Mouse (Mus musculus) E14TG2a.4 (cell line): ENCODE measurements at regions not wholly inside any gene's neighbourhood (a gene's known extent, or its start where the extent isn't known, plus 50 kb on each side); places are given as distances from the start of the nearest gene placed in this dataset.

Source experiments
- H3K27me3 ChIP-seq: 2 replicates; pipeline ENCODE4 v1.6.1; 2014; ENCODE audit warnings: low read length, control low read depth; ENCODE audit not compliant: insufficient read depth
- H3K36me3 ChIP-seq: 2 replicates; pipeline ENCODE4 v1.6.1; 2014; ENCODE audit warnings: low read length, control low read depth; ENCODE audit not compliant: insufficient read depth
- H3K4me1 ChIP-seq: replicated peaks from 2 replicates; pipeline ENCODE4 v1.6.1; 2014; ENCODE audit warnings: low read depth, low read length, control low read depth
- H3K4me3 ChIP-seq: replicated peaks from 2 replicates; pipeline ENCODE4 v1.5.1; 2014; ENCODE audit warnings: mild to moderate bottlenecking, low read length
- H3K9me3 ChIP-seq: 2 replicates; pipeline ENCODE4 v1.6.1; 2014; ENCODE audit warnings: low read length, control low read depth
- CTCF ChIP-seq: conservative IDR thresholded peaks from 2 replicates; pipeline ENCODE4 v1.5.1; 2014; ENCODE audit warnings: low read length
- NANOG ChIP-seq: IDR thresholded peaks from 2 replicates; pipeline ENCODE4 v1.6.1; 2014; ENCODE audit warnings: borderline replicate concordance, low read length, mixed read lengths
- POU5F1 ChIP-seq: IDR thresholded peaks from 2 replicates; pipeline ENCODE4 v1.6.1; 2014; ENCODE audit warnings: low read length, borderline replicate concordance

GRCm38 (mm10) chr9:116243775-116244618 is 68.8 kb upstream of the Tgfbr2 start:
- TF ChIP-seq POU5F1 (no peak), CTCF (no peak), NANOG (no peak)
- H3K9me3 ChIP-seq = 0 out of 2 replicates have a peak, but pooled peaks cover 8% of the 10 kb centered on the region
- H3K4me3 ChIP-seq = no peak overlapping the region

GRCm38 (mm10) chr9:116241933-116242526 is 66.9 kb upstream of the Tgfbr2 start:
- Histone ChIP-seq H3K27me3 (peaks cover 4% of the 10 kb centered on the region; the same call in 1 of the 2 replicates), H3K4me1 (peaks cover 43% of the 10 kb centered on the region), H3K4me3 (no peak overlapping the region), H3K9me3 (0 out of 2 replicates have a peak, but pooled peaks cover 8% of the 10 kb centered on the region), H3K36me3 (no peaks in the 10 kb centered on the region)
- TF ChIP-seq CTCF (no peak), NANOG (no peak), POU5F1 (no peak)

More at GRCm38 (mm10) chr9:116243775-116244618, 68.8 kb upstream of the Tgfbr2 start:
- Histone ChIP-seq H3K27me3 (peaks cover 4% of the 10 kb centered on the region; the same call in 1 of the 2 replicates), H3K36me3 (no peaks in the 10 kb centered on the region), H3K4me1 (peaks cover 43% of the 10 kb centered on the region)

GRCm38 (mm10) chr9:116241290-116241689 is 66.1 kb upstream of the Tgfbr2 start:
- 0 out of 2 replicates have a peak, but pooled peaks cover 8% of the 10 kb centered on the region for H3K9me3 ChIP-seq
- H3K4me3 ChIP-seq = no peak overlapping the region
- TF ChIP-seq CTCF (no peak), NANOG (no peak), POU5F1 (no peak)
- peaks cover 4% of the 10 kb centered on the region; the same call in 1 of the 2 replicates for H3K27me3 ChIP-seq
- H3K36me3 ChIP-seq = no peaks in the 10 kb centered on the region
- peaks cover 43% of the 10 kb centered on the region for H3K4me1 ChIP-seq

DNA sequence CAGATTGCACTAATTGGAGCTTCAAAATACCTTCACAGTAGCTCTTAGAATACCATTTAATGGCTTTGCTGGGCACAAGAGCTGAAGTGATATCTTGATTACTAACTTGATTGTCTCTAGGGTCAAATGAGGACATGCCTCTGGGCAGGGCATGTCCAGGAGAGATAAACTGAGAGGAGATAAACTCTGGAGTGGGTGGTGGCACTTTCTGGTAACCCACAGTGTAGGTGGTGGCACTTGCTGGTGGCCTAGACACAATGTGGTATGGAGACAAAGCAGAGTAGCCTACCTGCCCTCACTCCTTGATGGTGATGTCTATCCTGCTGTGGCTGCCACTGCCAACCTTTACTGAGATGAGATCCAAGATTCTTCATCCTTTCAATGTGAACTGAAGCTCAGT is 61.7 kb upstream of the Tgfbr2 start:
- peaks cover 29% of the 10 kb centered on the region for H3K4me1 ChIP-seq
- TF ChIP-seq CTCF = no peak
- TF ChIP-seq POU5F1 = no peak
- TF ChIP-seq NANOG = no peak

GRCm38 (mm10) chr9:116234170-116234569 is 59.0 kb upstream of the Tgfbr2 start:
- TF ChIP-seq NANOG (no peak), POU5F1 (no peak), CTCF (no peak)
- peaks cover 6% of the 10 kb centered on the region for H3K4me1 ChIP-seq
- no peaks in the 10 kb centered on the region for H3K9me3 ChIP-seq
- no peak overlapping the region for H3K4me3 ChIP-seq
- H3K27me3 ChIP-seq = no peaks in the 10 kb centered on the region
- H3K36me3 ChIP-seq = no peaks in the 10 kb centered on the region

More for the DNA sequence above, 61.7 kb upstream of the Tgfbr2 start:
- Histone ChIP-seq H3K36me3 (no peaks in the 10 kb centered on the region), H3K9me3 (no peaks in the 10 kb centered on the region), H3K27me3 (no peaks in the 10 kb centered on the region), H3K4me3 (no peak overlapping the region)

DNA sequence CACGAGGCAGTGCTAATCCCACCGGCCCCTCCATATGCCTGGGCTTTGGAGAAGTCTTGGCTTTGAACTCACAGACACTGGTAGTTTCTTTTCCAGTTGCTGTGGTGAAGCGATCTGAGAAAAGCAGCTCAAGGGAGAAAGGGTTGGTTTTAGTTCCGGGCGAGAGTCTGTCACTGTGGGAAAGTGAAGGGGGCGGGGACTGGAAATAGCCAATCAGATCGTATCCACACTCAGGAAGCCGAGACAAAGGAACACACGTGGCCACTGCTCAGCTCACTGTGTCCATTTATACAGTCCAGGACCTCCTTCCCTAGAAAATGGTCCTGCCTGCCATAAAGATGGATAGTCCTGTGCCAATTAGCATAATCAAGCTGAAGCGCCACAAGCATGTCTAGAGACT is 57.2 kb upstream of the Tgfbr2 start:
- peaks cover 9% of the 10 kb centered on the region; the same call in 1 of the 2 replicates for H3K27me3 ChIP-seq
- no peaks in the 10 kb centered on the region for H3K36me3 ChIP-seq
- H3K4me1 ChIP-seq = peaks cover 4% of the 10 kb centered on the region
- no peak overlapping the region for H3K4me3 ChIP-seq
- TF ChIP-seq NANOG (no peak), POU5F1 (no peak), CTCF (no peak)
- H3K9me3 ChIP-seq = no peaks in the 10 kb centered on the region

GRCm38 (mm10) chr9:116231351-116232311 is 56.5 kb upstream of the Tgfbr2 start:
- Histone ChIP-seq H3K9me3 (no peaks in the 10 kb centered on the region), H3K36me3 (no peaks in the 10 kb centered on the region)
- no peak for TF ChIP-seq CTCF
- no peak for TF ChIP-seq NANOG
- no peak for TF ChIP-seq POU5F1

More at GRCm38 (mm10) chr9:116231351-116232311, 56.5 kb upstream of the Tgfbr2 start:
- Histone ChIP-seq H3K4me1 (peaks cover 4% of the 10 kb centered on the region), H3K4me3 (no peak overlapping the region), H3K27me3 (peaks cover 9% of the 10 kb centered on the region; the same call in 1 of the 2 replicates)
